Mouse (Mus musculus): ENCODE data around the gene Gabrr2.

DNA sequence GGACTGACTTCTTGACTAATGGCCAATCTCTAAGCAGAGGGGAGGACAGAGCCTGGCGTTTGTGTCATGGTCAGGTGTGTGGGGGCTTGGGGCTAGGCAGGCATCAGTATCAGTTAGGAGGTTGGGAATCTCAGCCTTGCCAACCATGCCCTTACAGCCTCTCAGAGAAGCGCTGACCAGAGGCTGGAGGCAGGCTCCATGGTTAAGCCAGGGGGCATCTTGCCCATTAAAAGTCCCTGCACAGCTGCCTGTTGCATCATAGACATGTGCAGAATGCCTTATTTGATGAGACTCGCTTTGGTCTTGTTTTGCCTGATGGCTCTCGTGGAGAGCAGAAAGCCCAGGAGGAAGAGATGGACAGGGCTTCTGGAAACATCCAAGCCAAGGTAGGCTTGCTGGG, at the start of gene Gabrr2:
- TF ChIP-seq POLR2A (IDR thresholded peaks at IDR 0.05; ENCODE audit: insufficient read length, low read depth) (no peak), E2F4 (IDR thresholded peaks at IDR 0.05; ENCODE audit: insufficient read depth) (no peak), USF1 (IDR thresholded peaks at IDR 0.05; ENCODE audit: low read depth) (no peak), TCF12 (IDR thresholded peaks at IDR 0.05; ENCODE audit: insufficient read depth, poor library complexity, severe bottlenecking) (no peak), MYOD1 (IDR thresholded peaks at IDR 0.05; ENCODE audit: control insufficient read depth in 1 of 3, insufficient read length in 2 of 3, low read depth in 2 of 3) (no peak), MAX (IDR thresholded peaks at IDR 0.05; ENCODE audit: low read depth) (no peak), SRF (IDR thresholded peaks at IDR 0.05; ENCODE audit: control insufficient read depth, insufficient read length, low read depth) (no peak), POLR2AphosphoS2 (IDR thresholded peaks at IDR 0.05; ENCODE audit: insufficient read length, low read depth) (no peak), MYOG (IDR thresholded peaks at IDR 0.05; ENCODE audit: control insufficient read depth in 1 of 3, insufficient read depth in 1 of 3, insufficient read length in 2 of 3, low read depth in 2 of 3) (no peak)
